In the genomic region with DNA sequence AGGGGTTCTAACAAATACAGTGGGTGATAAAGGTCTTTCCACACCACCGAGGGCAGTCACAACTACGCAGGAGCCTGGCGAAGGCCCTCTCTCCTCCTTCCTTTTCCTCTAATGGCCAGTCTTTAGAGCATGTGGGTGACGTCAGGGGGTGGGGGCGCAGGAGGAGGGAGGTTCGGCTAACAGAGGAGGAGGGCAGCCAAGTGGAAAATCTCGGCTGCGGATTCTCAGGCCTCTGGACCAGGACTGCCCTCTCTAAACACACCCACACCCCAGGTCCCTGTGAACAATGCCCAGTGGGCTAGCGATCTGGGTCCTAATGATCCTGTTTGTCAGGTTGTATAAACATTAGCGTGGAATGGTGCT, we compare ENCODE assay signal across 8 mouse cellular contexts. TPM values are rescaled to one million over a fixed set of nuclear protein-coding genes. Genes with fewer than 3 reads are reported as not detected.
DNase-seq lines count a peak whose midpoint lies in the region; ATAC-seq and TF ChIP-seq lines count a peak whose summit lies in the region.

No protein-coding gene starts in this region.

- peak; percentile 29 for DNase-seq in ES-E14 (ENCODE audit: low read depth, low spot score)
- peak; percentile 86 to 89 for DNase-seq in cerebellum, adult 2 months
- DNase-seq in forelimb bud, embryonic 11.5 days (ENCODE audit: low read depth, low spot score) = peak; percentile 73
- DNase-seq in heart, postnatal 36 days = peak; percentile 76 to 79
- peak; percentile 66 to 75 for DNase-seq in layer of hippocampus, adult 2 months (ENCODE audit: low spot score in 2 of 2)
- DNase-seq in liver, postnatal 0 days = peak; percentile 71
- peak; percentile 72 to 87 for DNase-seq in urinary bladder, postnatal 4 days (ENCODE audit: low spot score in 2 of 2)

- H3K4me1 ChIP-seq in ES-E14 (ENCODE audit: control insufficient read depth in 2 of 2, insufficient read depth in 2 of 2, low read length in 2 of 2, poor library complexity in 1 of 2) = 0 out of 4 replicates have a peak, but pooled peaks cover 0 to 3% of the 10 kb centered on the region in 2 experiments
- peaks cover 4% of the 10 kb centered on the region for H3K4me1 ChIP-seq in cerebellum, adult 2 months (ENCODE audit: control insufficient read depth, insufficient read depth, low read length)
- no peaks in the 10 kb centered on the region for H3K4me1 ChIP-seq in liver, postnatal 0 days (ENCODE audit: insufficient read depth)
- peaks cover 33% of the 10 kb centered on the region for H3K4me1 ChIP-seq in neural tube, embryonic 15.5 days

- H3K9ac ChIP-seq in ES-E14 (ENCODE audit: insufficient read depth, low read depth, low read length, poor library complexity, severe bottlenecking) = peak overlapping the region; percentile 65; the same call in 1 of the 2 replicates
- H3K9ac ChIP-seq in liver, postnatal 0 days (replicated peaks) = peak overlapping the region; percentile 69
- H3K9ac ChIP-seq in neural tube, embryonic 15.5 days (replicated peaks) = peak overlapping the region; percentile 93

- in situ Hi-C loops in ES-E14 (cut with MboI; ENCODE audit: low sequenced_read_pairs in 2 of 2, unreplicated experiment in 2 of 2) = no loop called here

- no peaks in the 10 kb centered on the region for H3K9me3 ChIP-seq in ES-E14 (ENCODE audit: control insufficient read depth, insufficient read depth, low read depth, low read length)
- H3K9me3 ChIP-seq in liver, postnatal 0 days (ENCODE audit: low read length) = no peaks in the 10 kb centered on the region
- H3K9me3 ChIP-seq in neural tube, embryonic 15.5 days (replicated peaks) = no peaks in the 10 kb centered on the region

- H3K36me3 ChIP-seq in ES-E14 (ENCODE audit: control insufficient read depth, insufficient read depth, low read length, poor library complexity, severe bottlenecking) = no peaks in the 10 kb centered on the region
- no peaks in the 10 kb centered on the region for H3K36me3 ChIP-seq in liver, postnatal 0 days (replicated peaks; ENCODE audit: insufficient read depth, low read length)
- H3K36me3 ChIP-seq in neural tube, embryonic 15.5 days = peaks cover 11% of the 10 kb centered on the region; the same call in 1 of the 2 replicates

- H3K4me3 ChIP-seq in ES-E14 (ENCODE audit: insufficient read depth in 1 of 2, low read depth in 1 of 2, low read length in 2 of 2, poor library complexity in 1 of 2, severe bottlenecking in 1 of 2) = peak overlapping the region; percentile 76 to 80
- H3K4me3 ChIP-seq in cerebellum, adult 2 months (replicated peaks; ENCODE audit: insufficient read depth, low read depth, low read length) = peak overlapping the region; percentile 92
- peak overlapping the region; percentile 93 for H3K4me3 ChIP-seq in layer of hippocampus, adult 2 months
- H3K4me3 ChIP-seq in liver, postnatal 0 days (ENCODE audit: low read depth, low read length) = peak overlapping the region; percentile 63
- H3K4me3 ChIP-seq in neural tube, embryonic 15.5 days (replicated peaks) = peak overlapping the region; percentile 69

- peak overlapping the region; percentile 91 for H3K4me2 ChIP-seq in liver, postnatal 0 days (ENCODE audit: low read depth, low read length)
- H3K4me2 ChIP-seq in neural tube, embryonic 15.5 days = peak overlapping the region; percentile 60

- 2% methylated on average over 10 of the region's 10 CpGs for WGBS in cerebellum, adult 2 months
- WGBS in liver, postnatal 0 days (ENCODE audit: insufficient replicate concordance) = 3% methylated on average over 10 of the region's 10 CpGs
- 0% methylated on average over 10 of the region's 10 CpGs for whole genome bisulfite sequencing in neural tube, embryonic 15.5 days

- ATAC-seq in liver, postnatal 0 days = peak; percentile 80
- ATAC-seq in neural tube, embryonic 15.5 days (ENCODE audit: low FRiP score) = peak; percentile 88

- intact Hi-C loops in heart, postnatal 36 days (cut with DNase I) = loop anchor here (2.0 to 10.0 kb wide), 2 partner anchors 17 to 347 kb away; partner anchors contain the start of gene Zyx

- no peaks in the 10 kb centered on the region for H3K27me3 ChIP-seq in cerebellum, adult 2 months (ENCODE audit: control insufficient read depth, insufficient read depth, low read length)
- no peaks in the 10 kb centered on the region for H3K27me3 ChIP-seq in liver, postnatal 0 days (ENCODE audit: insufficient read depth, low read length)
- no peaks in the 10 kb centered on the region for H3K27me3 ChIP-seq in neural tube, embryonic 15.5 days (replicated peaks)

- TF ChIP-seq EP300 in liver, postnatal 0 days (IDR thresholded peaks at IDR 0.05; ENCODE audit: low read depth) = no peak

- TF ChIP-seq POLR2A in cerebellum, adult 2 months (IDR thresholded peaks at IDR 0.05; ENCODE audit: borderline replicate concordance, insufficient read depth, low read length) = 0 out of 2 replicates have a peak, but pooled peaks have one; percentile 21

- TF ChIP-seq CTCF in cerebellum, adult 2 months (IDR thresholded peaks at IDR 0.05; ENCODE audit: borderline replicate concordance, insufficient read depth, low read depth, low read length) = no peak
- no peak for TF ChIP-seq CTCF in layer of hippocampus, adult 2 months (conservative IDR thresholded peaks at IDR 0.05)
- TF ChIP-seq CTCF in liver, postnatal 0 days (IDR thresholded peaks at IDR 0.05; ENCODE audit: low read depth) = no peak

- no peak overlapping the region for H3K27ac ChIP-seq in ES-E14 (ENCODE audit: insufficient read depth, low read depth, low read length, poor library complexity, severe bottlenecking)
- peak overlapping the region; percentile 93 for H3K27ac ChIP-seq in cerebellum, adult 2 months (ENCODE audit: insufficient read depth, low read length)
- H3K27ac ChIP-seq in layer of hippocampus, adult 2 months = peak overlapping the region; percentile 97
- peak overlapping the region; percentile 61 for H3K27ac ChIP-seq in liver, postnatal 0 days (ENCODE audit: low read depth)
- peak overlapping the region; percentile 96 for H3K27ac ChIP-seq in neural tube, embryonic 15.5 days (replicated peaks)

TF ChIP-seq in ES-E14, 5 proteins besides CTCF, POLR2A, EP300 and RAD21:
- TF ChIP-seq MAFK (IDR thresholded peaks at IDR 0.05; ENCODE audit: insufficient read depth, low read depth, low read length) = no peak
- TF ChIP-seq HCFC1 (IDR thresholded peaks at IDR 0.05; ENCODE audit: borderline replicate concordance, insufficient read depth, low read length) = no peak
- TF ChIP-seq ZNF384 (IDR thresholded peaks at IDR 0.05; ENCODE audit: low read depth, low read length) = no peak
- TF ChIP-seq CHD2 (IDR thresholded peaks at IDR 0.05; ENCODE audit: low read depth, low read length) = no peak
- TF ChIP-seq ZC3H11A (IDR thresholded peaks at IDR 0.05; ENCODE audit: borderline replicate concordance, low read depth, low read length) = no peak

RNA-seq across cellular contexts. Expression of gene Tcaf1, which starts 17.8 kb away (rescaled TPM):
- 12.5 and 19.9 TPM in 2 replicates for total RNA-seq in ES-E14 (2012; rRNA removed)
- 92.9 and 103 TPM in 2 replicates for polyA plus RNA-seq in cerebellum, adult 2 months (2012; rRNA removed)
- 10 to 100 TPM; 11.4 to 12.2 TPM for total RNA-seq in heart, postnatal 36 days (2021)
- 100 to 1,000 TPM; 215 to 221 TPM for total RNA-seq in layer of hippocampus, adult 2 months (2021)
- polyA plus RNA-seq in liver, postnatal 0 days (2015; fragmentation: Nextera tagmentation; extraction: Ambion mirVana) = 3.8 and 4.7 TPM in 2 replicates
- polyA plus RNA-seq in neural tube, embryonic 15.5 days (2015; fragmentation: Nextera tagmentation; extraction: Ambion mirVana) = 188 and 215 TPM in 2 replicates

RNA-seq across cellular contexts. Expression of gene Olfr453, which starts 47.0 kb away (rescaled TPM):
- not detected in 2 replicates for total RNA-seq in ES-E14 (2012; rRNA removed)
- polyA plus RNA-seq in cerebellum, adult 2 months (2012; rRNA removed) = not detected in 2 replicates
- not detected for total RNA-seq in heart, postnatal 36 days (2021)
- not detected for total RNA-seq in layer of hippocampus, adult 2 months (2021)
- polyA plus RNA-seq in liver, postnatal 0 days (2015; fragmentation: Nextera tagmentation; extraction: Ambion mirVana) = not detected in 2 replicates
- not detected in 2 replicates for polyA plus RNA-seq in neural tube, embryonic 15.5 days (2015; fragmentation: Nextera tagmentation; extraction: Ambion mirVana)

RNA-seq across cellular contexts. Expression of gene Tcaf2, which starts 47.1 kb away (rescaled TPM):
- total RNA-seq in ES-E14 (2012; rRNA removed) = 2.5 and 3.7 TPM in 2 replicates
- polyA plus RNA-seq in cerebellum, adult 2 months (2012; rRNA removed) = 0.55 and 0.87 TPM in 2 replicates
- 1 to 10 TPM; 3.4 to 3.5 TPM for total RNA-seq in heart, postnatal 36 days (2021)
- under 1 TPM; 0.49 to 0.87 TPM for total RNA-seq in layer of hippocampus, adult 2 months (2021)
- 0.11 and 0.12 TPM in 2 replicates for polyA plus RNA-seq in liver, postnatal 0 days (2015; fragmentation: Nextera tagmentation; extraction: Ambion mirVana)
- 2.6 and 4.2 TPM in 2 replicates for polyA plus RNA-seq in neural tube, embryonic 15.5 days (2015; fragmentation: Nextera tagmentation; extraction: Ambion mirVana)

Comparison
In these comparisons a context has a peak if more than half of its experiments do, and no peak if none do; other contexts are left out.
1. DNase-seq: peak in every context shown above with its lines; median percentile 88 in cerebellum, adult 2 months; 80 in urinary bladder, postnatal 4 days; 78 in heart, postnatal 36 days; 73 in forelimb bud, embryonic 11.5 days; 71 in liver, postnatal 0 days; 70 in layer of hippocampus, adult 2 months; 29 in ES-E14.
2. RNA of gene Tcaf1, which starts 17.8 kb away (total RNA-seq): 215 to 221 TPM in layer of hippocampus, adult 2 months; 12.5 to 19.9 TPM in ES-E14 and 11.4 to 12.2 TPM in heart, postnatal 36 days; every median in the first group is over 10 times any median in the second.
3. Peak in every context shown above with its lines, with median percentiles within 50 percentile points of each other: H3K4me3 ChIP-seq and H3K9ac ChIP-seq.